Mouse (Mus musculus) inflammation-experienced regulatory T-cells, adult 6 months (primary cell): ENCODE measurements at regions not wholly inside any gene's neighbourhood (a gene's known extent, or its start where the extent isn't known, plus 50 kb on each side); places are given as distances from the start of the nearest gene placed in this dataset.
A peak's percentile ranks its signal among the peaks of the same experiment; 100 is the strongest.

Source experiments
- ATAC-seq: one replicate; pipeline ENCODE4 v1.8.0; 2017

DNA sequence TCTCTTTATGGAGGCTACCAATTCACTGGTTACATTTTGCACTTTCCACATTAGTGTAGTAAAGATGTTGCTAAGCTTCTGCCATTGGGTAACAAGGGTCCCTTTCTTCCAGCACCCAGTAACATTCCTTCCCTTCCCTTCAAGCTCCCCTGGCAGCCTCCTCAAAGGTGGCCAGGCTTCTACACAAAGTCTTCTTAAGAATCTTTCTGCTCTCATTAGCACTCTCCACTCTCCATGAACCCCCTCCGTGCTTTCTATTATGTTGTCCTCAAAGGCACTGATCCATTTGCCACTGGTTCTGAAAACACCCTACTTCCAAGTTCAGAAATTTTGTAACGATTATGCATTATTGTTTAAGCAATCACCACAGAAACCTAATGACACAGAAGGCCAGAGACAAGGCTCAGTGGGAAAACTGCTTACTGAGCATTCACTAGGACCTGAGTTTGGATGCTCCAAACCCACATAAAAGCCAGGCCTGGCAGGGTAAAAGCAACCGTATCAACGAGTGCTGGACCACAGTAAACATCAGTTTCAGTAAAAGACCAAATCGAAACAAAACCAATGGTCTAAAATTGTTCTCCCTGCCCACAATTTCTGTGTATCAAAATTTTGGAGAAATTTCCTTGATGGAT, 522.6 kb downstream of the Gja1 start:
- no peak for ATAC-seq

GRCm38 (mm10) chr10:56900914-56901313, 523.8 kb downstream of the Gja1 start:
- ATAC-seq: no peak

- ATAC-seq: no peak
These were observed 535.6 kb downstream of the Gja1 start for GRCm38 (mm10) chr10:56912711-56913110.

DNA sequence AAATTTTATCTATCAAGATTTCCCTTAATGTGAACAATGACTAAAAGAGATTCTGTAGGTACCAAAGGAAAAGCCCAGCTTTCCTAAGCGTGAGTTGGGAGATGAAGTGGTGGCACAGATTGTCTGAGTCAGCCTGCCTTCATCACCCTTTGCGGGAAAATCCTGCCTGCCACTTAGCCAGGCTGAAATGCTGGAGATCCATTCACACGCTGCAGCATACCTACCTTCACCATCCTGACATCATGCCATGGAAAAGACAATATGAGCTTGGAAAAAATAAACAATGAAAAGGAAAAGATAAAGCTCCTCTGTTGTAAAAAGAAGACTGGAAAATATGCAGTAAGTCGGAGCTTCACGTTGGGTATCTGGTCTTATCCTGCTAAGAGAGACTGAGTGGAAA, 537.0 kb downstream of the Gja1 start:
- no peak for ATAC-seq

GRCm38 (mm10) chr10:56918412-56918811, 541.3 kb downstream of the Gja1 start:
- ATAC-seq: no peak

DNA sequence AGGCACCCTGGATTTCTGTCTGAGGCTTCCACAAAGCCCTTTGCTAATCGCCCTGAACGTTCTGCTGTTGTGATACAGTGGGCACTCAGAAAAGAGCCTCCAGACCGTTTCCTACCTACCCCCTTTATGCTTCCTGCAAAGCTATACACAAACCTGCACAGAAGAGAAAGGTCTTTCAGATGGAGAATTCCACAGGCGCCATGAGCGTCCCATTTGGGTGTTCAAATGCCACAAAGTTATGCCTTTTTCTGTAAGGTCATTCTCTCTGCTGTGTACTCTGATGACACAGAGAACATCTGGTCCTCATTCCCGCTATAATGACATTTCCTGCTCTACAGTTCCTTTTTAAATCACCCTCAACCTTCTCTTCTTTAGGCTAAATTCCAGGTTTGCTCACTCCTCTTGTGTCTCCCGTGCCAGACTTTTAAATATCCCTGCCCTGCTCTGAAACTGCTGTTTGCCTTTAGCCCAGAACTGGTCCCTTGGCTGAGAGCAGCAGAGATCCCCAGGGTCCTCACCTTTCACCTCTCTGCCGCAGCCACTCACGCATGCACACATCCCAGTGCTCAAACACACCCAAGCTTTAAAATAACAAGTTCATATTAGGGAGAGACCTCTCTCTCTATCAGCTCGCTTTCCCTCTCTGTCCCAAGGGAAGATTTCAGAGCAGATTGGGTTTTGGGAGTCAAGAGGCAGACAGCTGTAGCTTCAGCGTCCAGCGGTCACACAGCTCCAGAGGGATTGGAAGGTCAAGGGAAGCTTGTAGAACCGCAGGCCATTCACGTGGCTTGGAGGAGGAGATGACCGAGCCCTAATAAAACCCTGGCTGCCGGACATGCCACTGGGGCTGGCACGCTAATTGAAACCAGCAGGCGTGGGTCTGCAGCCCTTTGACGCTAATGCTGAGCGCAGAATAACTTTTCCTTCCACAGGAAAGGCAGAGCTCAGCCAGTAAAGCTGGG, 543.9 kb downstream of the Gja1 start:
- no peak for ATAC-seq

DNA sequence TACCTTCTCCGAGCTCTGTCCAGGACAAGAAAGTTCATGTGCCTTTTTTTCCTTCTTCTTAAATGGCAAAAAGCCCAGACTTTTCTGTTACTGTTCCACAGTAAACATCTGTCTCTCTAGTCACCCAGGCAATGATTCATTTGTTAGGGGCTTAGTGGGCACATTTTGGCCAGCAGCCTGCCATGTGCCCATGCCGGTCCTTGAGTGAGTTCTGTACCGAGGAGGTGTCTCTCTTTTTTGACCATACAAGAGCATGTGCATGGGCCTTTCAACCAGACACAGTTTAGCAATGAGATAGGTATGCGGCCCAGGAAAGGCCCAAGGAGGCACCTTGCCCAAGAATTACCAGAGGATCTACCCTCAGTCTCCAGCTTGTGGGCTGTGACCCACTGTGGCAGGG, 551.0 kb upstream of the Hsf2 start:
- no peak for ATAC-seq

DNA sequence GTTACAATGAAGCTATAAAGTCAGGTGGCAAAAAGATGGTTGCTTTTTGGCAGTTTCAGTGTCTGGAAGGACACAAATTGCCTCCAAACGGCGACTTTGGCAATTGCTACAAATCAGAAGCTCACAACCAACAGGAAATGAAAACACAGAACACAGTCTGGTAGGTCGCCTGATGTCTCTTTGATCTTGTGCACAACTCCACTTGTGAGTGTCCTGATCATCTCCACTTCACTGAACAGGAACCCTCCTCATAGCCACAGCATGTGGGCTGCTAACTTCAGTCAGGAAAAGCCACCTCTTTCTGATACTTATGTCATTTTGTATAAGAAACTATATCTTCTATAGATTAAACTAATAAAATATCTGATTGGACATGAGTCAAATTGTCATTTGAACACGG, 544.2 kb upstream of the Hsf2 start:
- ATAC-seq: no peak

GRCm38 (mm10) chr10:56944434-56945145, 541.6 kb upstream of the Hsf2 start:
- ATAC-seq: no peak

- ATAC-seq: no peak
These were observed 529.5 kb upstream of the Hsf2 start for GRCm38 (mm10) chr10:56956728-56957127.

DNA sequence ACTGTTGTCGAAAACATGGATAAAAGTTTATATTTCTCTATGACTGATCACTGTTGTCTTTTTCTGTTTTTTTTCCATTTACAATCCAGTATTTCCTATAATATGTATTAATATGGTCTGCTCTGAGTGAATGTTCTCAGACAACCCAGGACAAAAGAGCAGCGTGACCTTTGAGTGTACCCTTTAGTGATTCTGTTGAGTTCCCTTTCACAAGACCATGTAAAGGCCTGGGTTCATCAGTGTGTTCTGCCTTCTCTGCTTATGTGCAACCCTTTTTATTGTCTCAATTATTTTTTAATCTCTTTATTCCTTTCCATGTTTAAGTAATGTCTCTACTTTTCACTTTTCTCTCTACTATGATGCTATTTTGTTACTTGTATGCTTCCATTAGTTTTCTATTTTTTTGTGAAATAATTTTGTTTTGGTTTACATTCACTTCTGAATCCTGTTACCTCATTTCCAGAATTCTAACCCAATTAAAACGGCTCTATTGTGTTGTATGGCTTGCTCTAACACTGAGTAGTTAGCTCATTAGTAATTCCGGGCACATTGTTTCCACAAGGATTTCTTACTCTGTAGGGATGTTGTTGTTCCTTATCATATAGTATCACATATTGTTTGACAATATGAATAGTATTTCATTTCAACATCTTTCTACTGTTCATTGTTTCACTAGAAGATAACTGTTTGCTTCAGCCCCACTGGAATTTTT, 523.9 kb upstream of the Hsf2 start:
- no peak for ATAC-seq

GRCm38 (mm10) chr10:56963215-56963614, 523.0 kb upstream of the Hsf2 start:
- ATAC-seq: no peak

GRCm38 (mm10) chr10:56968913-56969312, 517.3 kb upstream of the Hsf2 start:
- ATAC-seq: no peak

- ATAC-seq: no peak
These were observed 511.4 kb upstream of the Hsf2 start for GRCm38 (mm10) chr10:56974812-56975211.

- ATAC-seq: no peak
These were observed 506.6 kb upstream of the Hsf2 start for GRCm38 (mm10) chr10:56979601-56980000.

- no peak for ATAC-seq
These were observed 505.4 kb upstream of the Hsf2 start for GRCm38 (mm10) chr10:56980821-56981220.

DNA sequence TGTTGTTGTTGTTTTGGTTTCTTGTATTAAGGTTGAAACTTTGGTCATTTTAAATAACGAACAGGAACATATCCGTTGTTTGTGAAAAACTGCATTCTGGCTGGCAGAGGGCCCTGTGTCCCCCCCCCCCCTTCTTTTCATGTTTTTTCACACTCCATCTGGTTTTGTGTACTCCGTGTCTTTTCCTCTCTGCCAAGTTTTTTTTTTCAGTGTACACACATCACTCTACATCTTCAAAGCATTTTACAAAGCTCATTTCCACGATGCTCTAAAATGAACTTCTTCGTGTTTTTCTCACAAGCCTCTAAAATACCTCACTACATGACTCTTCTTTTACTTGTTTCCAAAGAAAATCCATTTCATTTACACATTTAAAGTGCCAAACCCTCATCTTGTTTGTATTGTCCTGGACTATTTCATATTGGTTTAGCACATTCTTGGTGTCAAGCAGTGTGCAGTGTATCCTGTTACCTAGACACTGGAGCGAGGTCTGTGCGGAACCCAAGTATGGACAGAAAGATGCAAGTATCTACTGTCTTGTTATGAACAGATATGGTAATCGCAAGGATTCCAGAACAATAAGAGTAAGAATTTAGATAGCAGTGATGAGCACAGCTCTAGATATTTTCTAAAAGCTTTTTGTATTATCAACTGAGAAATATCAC, 503.5 kb upstream of the Hsf2 start:
- no peak for ATAC-seq

DNA sequence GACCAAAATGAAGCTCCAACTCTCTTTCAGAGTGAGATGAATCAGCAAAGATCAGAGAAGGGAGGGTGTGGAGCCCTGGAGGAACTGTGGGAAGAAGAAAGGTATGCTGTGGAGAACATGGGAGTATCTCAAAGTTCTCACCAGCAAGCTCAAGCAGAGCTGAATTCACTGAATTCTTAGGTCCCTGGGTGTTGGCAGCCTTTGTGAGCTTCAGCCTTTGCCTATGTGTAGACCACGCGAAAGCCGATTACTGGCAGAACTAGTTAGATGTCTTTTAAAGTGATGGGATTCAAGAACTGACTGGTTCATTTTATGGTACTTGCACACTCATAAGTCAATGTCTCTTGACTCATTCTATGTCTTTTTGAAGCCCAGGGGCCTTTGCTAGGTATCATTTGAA, 491.2 kb upstream of the Hsf2 start:
- ATAC-seq: no peak

DNA sequence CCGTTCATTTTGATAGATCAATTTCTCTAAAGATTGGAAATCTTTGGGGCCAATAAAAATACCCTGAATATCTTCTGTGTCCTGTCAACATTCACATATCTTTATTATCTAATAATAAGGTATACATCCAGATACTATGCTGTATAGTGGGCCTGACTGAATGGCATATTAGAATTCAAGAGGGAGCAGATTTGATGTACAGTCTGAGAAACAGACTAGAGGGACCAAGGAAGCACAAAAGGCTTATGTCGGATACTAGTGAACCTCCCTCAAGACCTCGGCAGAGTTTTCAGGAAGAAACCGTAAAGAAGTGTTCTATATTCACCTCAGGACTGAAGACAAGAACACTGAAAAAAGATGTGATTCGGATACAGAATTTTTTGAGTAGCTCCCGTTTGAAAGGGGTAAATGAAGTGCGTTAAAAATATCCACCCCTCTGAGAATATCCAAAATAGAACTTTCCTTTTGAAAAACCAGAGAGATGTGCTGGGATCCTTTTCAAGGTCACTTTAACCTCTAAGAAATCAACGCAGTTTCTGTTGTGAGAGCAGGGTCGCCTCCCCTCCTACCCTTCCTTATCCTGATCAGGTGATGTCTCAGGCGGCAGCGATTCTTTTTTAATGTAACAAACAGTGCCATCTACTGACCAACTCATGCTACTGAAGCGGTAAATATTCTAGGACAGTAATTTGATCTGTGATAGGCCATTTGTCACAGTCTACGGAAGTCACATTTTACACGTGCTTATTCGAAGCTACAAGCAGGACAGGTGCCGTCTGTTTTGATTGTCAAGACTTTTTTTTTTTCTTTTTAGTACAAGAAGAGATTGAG, 485.1 kb upstream of the Hsf2 start:
- ATAC-seq: peak; percentile 35

- no peak for ATAC-seq
These were observed 484.5 kb upstream of the Hsf2 start for GRCm38 (mm10) chr10:57001723-57002110.

GRCm38 (mm10) chr10:57037641-57038040, 448.5 kb upstream of the Hsf2 start:
- no peak for ATAC-seq
